Mouse (Mus musculus) MEL (cell line): ENCODE measurements at regions not wholly inside any gene's neighbourhood (a gene's known extent, or its start where the extent isn't known, plus 50 kb on each side); places are given as distances from the start of the nearest gene placed in this dataset.

Experiments
- DNase-seq: peaks from one replicate; pipeline ENCODE4 v3.0.0; 2011; ENCODE audit warnings: low read depth, low spot score
- H3K27ac ChIP-seq: 2 replicates; pipeline ENCODE4 v1.5.1; 2012; ENCODE audit warnings: low read depth, mild to moderate bottlenecking, control low read depth, low read length, moderate library complexity; ENCODE audit not compliant: control insufficient read depth
- H3K27me3 ChIP-seq, 2 experiments: fragments of 150-350 bp in 1 of 2; sonication (generic) in 1 of 2; 2 replicates each; pipeline ENCODE4 v1.6.1; 2012; ENCODE audit warnings: low read length in 2 of 2, mild to moderate bottlenecking in 2 of 2, improper control_type of control experiment in 1 of 2, moderate library complexity in 1 of 2; ENCODE audit not compliant: insufficient read depth in 2 of 2, control insufficient read depth in 1 of 2
- H3K36me3 ChIP-seq, 2 experiments: 2 replicates each; pipeline ENCODE4 v1.6.1; 2012 to 2014; ENCODE audit warnings: low read length in 2 of 2, improper control_type of control experiment in 1 of 2, inconsistent platforms in 1 of 2, mild to moderate bottlenecking in 1 of 2; ENCODE audit not compliant: insufficient read depth in 2 of 2, control insufficient read depth in 1 of 2
- H3K4me1 ChIP-seq, 2 experiments: fragments of 150-350 bp in 1 of 2; sonication (generic) in 1 of 2; 2 replicates each; pipeline ENCODE4 v1.6.1; 2012; ENCODE audit warnings: low read length in 2 of 2, improper control_type of control experiment in 1 of 2, mild to moderate bottlenecking in 1 of 2; ENCODE audit not compliant: insufficient read depth in 2 of 2, control insufficient read depth in 1 of 2
- H3K4me3 ChIP-seq, 2 experiments: fragments of 150-350 bp in 1 of 2; sonication (generic) in 1 of 2; 2 replicates each; pipeline ENCODE4 v1.5.1; 2012; ENCODE audit warnings: low read depth in 2 of 2, low read length in 2 of 2, mild to moderate bottlenecking in 2 of 2, moderate library complexity in 2 of 2, control low read depth in 1 of 2, improper control_type of control experiment in 1 of 2; ENCODE audit not compliant: control insufficient read depth in 1 of 2, insufficient read depth in 1 of 2
- H3K79me2 ChIP-seq: 2 replicates; pipeline ENCODE4 v1.6.1; 2012; ENCODE audit warnings: mild to moderate bottlenecking, low read length, moderate library complexity; ENCODE audit not compliant: control insufficient read depth, poor library complexity, insufficient read depth
- H3K9ac ChIP-seq: 2 replicates; pipeline ENCODE4 v1.6.1; 2012; ENCODE audit warnings: low read depth, mild to moderate bottlenecking, control low read depth, low read length, moderate library complexity; ENCODE audit not compliant: control insufficient read depth, poor library complexity, severe bottlenecking
- H3K9me3 ChIP-seq: fragments of 150-350 bp; sonication (generic); replicated peaks from 2 replicates; pipeline ENCODE4 v1.6.1; 2012; ENCODE audit warnings: mild to moderate bottlenecking, low read length, improper control_type of control experiment, moderate library complexity; ENCODE audit not compliant: insufficient read depth
- BHLHE40 ChIP-seq: IDR thresholded peaks from 2 replicates; pipeline ENCODE4 v1.6.1; 2012; ENCODE audit warnings: low read depth, mild to moderate bottlenecking, inconsistent platforms, low read length, improper control_type of control experiment, borderline replicate concordance
- CHD1 ChIP-seq: IDR thresholded peaks from 2 replicates; pipeline ENCODE4 v1.6.1; 2012; ENCODE audit warnings: low read depth, mild to moderate bottlenecking, inconsistent platforms, low read length, improper control_type of control experiment
- E2F4 ChIP-seq: IDR thresholded peaks from 2 replicates; pipeline ENCODE4 v1.6.1; 2011; ENCODE audit warnings: low read depth, low read length, improper control_type of control experiment, borderline replicate concordance
- ELF1 ChIP-seq: IDR thresholded peaks from 2 replicates; pipeline ENCODE4 v1.6.1; 2014; ENCODE audit warnings: low read depth, mild to moderate bottlenecking, inconsistent platforms, low read length, improper control_type of control experiment, moderate library complexity
- GATA1 ChIP-seq: IDR thresholded peaks from 2 replicates; pipeline ENCODE4 v1.6.1; 2011; ENCODE audit warnings: low read depth, low read length, improper control_type of control experiment
- MAX ChIP-seq: IDR thresholded peaks from 2 replicates; pipeline ENCODE4 v1.6.1; 2011; ENCODE audit warnings: low read length, improper control_type of control experiment
- MYB ChIP-seq: IDR thresholded peaks from 2 replicates; pipeline ENCODE4 v1.6.1; 2011; ENCODE audit warnings: mild to moderate bottlenecking, low read depth, low read length, improper control_type of control experiment
- NELFE ChIP-seq: IDR thresholded peaks from 2 replicates; pipeline ENCODE4 v1.6.1; 2011; ENCODE audit warnings: low read depth, low read length, improper control_type of control experiment
- NRF1 ChIP-seq: IDR thresholded peaks from 2 replicates; pipeline ENCODE4 v1.6.1; 2014; ENCODE audit warnings: low read depth, mild to moderate bottlenecking, inconsistent platforms, low read length, improper control_type of control experiment, moderate library complexity; ENCODE audit not compliant: poor library complexity, insufficient read depth, severe bottlenecking
- POLR2A ChIP-seq, 2 experiments: IDR thresholded peaks; 2 replicates each; pipeline ENCODE4 v1.6.1; 2011 to 2012; ENCODE audit warnings: low read length in 2 of 2, mild to moderate bottlenecking in 2 of 2, control low read depth in 1 of 2, improper control_type of control experiment in 1 of 2, low read depth in 1 of 2, moderate library complexity in 1 of 2; ENCODE audit not compliant: control insufficient read depth in 1 of 2, insufficient read depth in 1 of 2, poor library complexity in 1 of 2
- POLR2AphosphoS5 ChIP-seq: IDR thresholded peaks from 2 replicates; pipeline ENCODE4 v1.6.1; 2012; ENCODE audit warnings: low read depth, borderline replicate concordance, mild to moderate bottlenecking, inconsistent platforms, low read length, moderate library complexity, mixed read lengths
- RCOR1 ChIP-seq: IDR thresholded peaks from 2 replicates; pipeline ENCODE4 v1.6.1; 2012; ENCODE audit warnings: low read depth, mild to moderate bottlenecking, inconsistent platforms, low read length, improper control_type of control experiment
- SMC3 ChIP-seq: IDR thresholded peaks from 2 replicates; pipeline ENCODE4 v1.6.1; 2011; ENCODE audit warnings: low read depth, low read length, improper control_type of control experiment
- TAL1 ChIP-seq: IDR thresholded peaks from 2 replicates; pipeline ENCODE4 v1.6.1; 2012; ENCODE audit warnings: mild to moderate bottlenecking, inconsistent platforms, low read length, moderate library complexity, mixed read lengths
- TCF12 ChIP-seq: IDR thresholded peaks from 2 replicates; pipeline ENCODE4 v1.6.1; 2014; ENCODE audit warnings: low read depth, mild to moderate bottlenecking, inconsistent platforms, low read length, improper control_type of control experiment, moderate library complexity
- UBTF ChIP-seq: IDR thresholded peaks from 2 replicates; pipeline ENCODE4 v1.6.1; 2012; ENCODE audit warnings: low read depth, mild to moderate bottlenecking, inconsistent platforms, low read length, improper control_type of control experiment, moderate library complexity, borderline replicate concordance; ENCODE audit not compliant: insufficient read depth
- ZC3H11A ChIP-seq: IDR thresholded peaks from 2 replicates; pipeline ENCODE4 v1.6.1; 2012; ENCODE audit warnings: low read depth, mild to moderate bottlenecking, inconsistent platforms, low read length, improper control_type of control experiment
- ZMIZ1 ChIP-seq: IDR thresholded peaks from 2 replicates; pipeline ENCODE4 v1.6.1; 2012; ENCODE audit warnings: low read depth, mild to moderate bottlenecking, inconsistent platforms, low read length, improper control_type of control experiment, moderate library complexity

- no peak overlapping the region for H3K27ac ChIP-seq
- H3K9me3 ChIP-seq, result no peaks in the 10 kb centered on the region
- DNase-seq, result no peak
- H3K79me2 ChIP-seq, result no peaks in the 10 kb centered on the region
- H3K9ac ChIP-seq, result no peak overlapping the region
- no peaks in the 10 kb centered on the region for H3K4me1 ChIP-seq
- TF ChIP-seq UBTF, result no peak
- TF ChIP-seq CHD1, result no peak
- TF ChIP-seq NELFE, result no peak
- TF ChIP-seq SMC3, result no peak
- TF ChIP-seq TCF12, result no peak
- TF ChIP-seq BHLHE40, result no peak
- no peak for TF ChIP-seq E2F4
- TF ChIP-seq POLR2AphosphoS5, result no peak
- TF ChIP-seq NRF1, result no peak
- TF ChIP-seq MYB, result no peak
- TF ChIP-seq ZMIZ1, result no peak
- no peak for TF ChIP-seq ELF1
- no peaks in the 10 kb centered on the region for H3K27me3 ChIP-seq
- H3K4me3 ChIP-seq, result no peak overlapping the region
- no peaks in the 10 kb centered on the region for H3K36me3 ChIP-seq
Observed at GRCm38 (mm10) chr11:86428926-86429325, 55.5 kb upstream of the Rnft1 start.

GRCm38 (mm10) chr11:86430287-86430686, 54.2 kb upstream of the Rnft1 start:
- Histone ChIP-seq H3K4me3 (no peak overlapping the region), H3K27me3 (no peaks in the 10 kb centered on the region), H3K36me3 (no peaks in the 10 kb centered on the region), H3K27ac (no peak overlapping the region), H3K79me2 (no peaks in the 10 kb centered on the region), H3K9ac (no peak overlapping the region), H3K9me3 (no peaks in the 10 kb centered on the region), H3K4me1 (no peaks in the 10 kb centered on the region)
- DNase-seq, result no peak
- TF ChIP-seq ZC3H11A, result no peak
- TF ChIP-seq TAL1, result no peak
- no peak for TF ChIP-seq MAX
- no peak for TF ChIP-seq BHLHE40
- no peak for TF ChIP-seq GATA1

- H3K4me3 ChIP-seq, result no peak overlapping the region
- no peaks in the 10 kb centered on the region for H3K79me2 ChIP-seq
- DNase-seq, result no peak
- H3K9ac ChIP-seq, result no peak overlapping the region
- H3K4me1 ChIP-seq, result 0 out of 4 replicates have a peak, but pooled peaks cover 0 to 2% of the 10 kb centered on the region in 2 experiments
- H3K36me3 ChIP-seq, result no peaks in the 10 kb centered on the region
- no peak for TF ChIP-seq POLR2A (IDR thresholded peaks at IDR 0.05; ENCODE audit: control insufficient read depth in 1 of 2, insufficient read depth in 1 of 2, low read depth in 1 of 2, low read length in 2 of 2, poor library complexity in 1 of 2)
- no peak for TF ChIP-seq RCOR1
- TF ChIP-seq, all 39 proteins: peak for 0
- H3K27ac ChIP-seq, result no peak overlapping the region
- H3K9me3 ChIP-seq, result no peaks in the 10 kb centered on the region
- no peaks in the 10 kb centered on the region for H3K27me3 ChIP-seq
Observed at GRCm38 (mm10) chr11:86431550-86431949, 52.9 kb upstream of the Rnft1 start.
